Mouse (Mus musculus) limb, embryonic 10.5 days (tissue): ENCODE results near the gene Dgcr6. TPM values are rescaled to one million over a fixed set of nuclear protein-coding genes. Genes with fewer than 3 reads are reported as not detected.

Experiments used
- DNase-seq: peaks from one replicate; pipeline ENCODE4 v3.0.0-alpha.2; 2017; ENCODE audit warnings: low spot score
- H3K27ac ChIP-seq: fragments of 300-500 bp; sonication (generic); 2 replicates; pipeline ENCODE4 v1.5.1; 2016; ENCODE audit warnings: mild to moderate bottlenecking
- H3K27me3 ChIP-seq: fragments of 300-500 bp; sonication (generic); 2 replicates; pipeline ENCODE4 v1.6.1; 2016; ENCODE audit warnings: low read depth, mild to moderate bottlenecking; ENCODE audit not compliant: poor library complexity, severe bottlenecking
- H3K36me3 ChIP-seq: fragments of 300-500 bp; sonication (generic); 2 replicates; pipeline ENCODE4 v1.6.1; 2016; ENCODE audit warnings: mild to moderate bottlenecking, moderate library complexity
- H3K4me1 ChIP-seq: fragments of 300-500 bp; sonication (generic); 2 replicates; pipeline ENCODE4 v1.6.1; 2016
- H3K4me3 ChIP-seq: fragments of 300-500 bp; sonication (generic); 2 replicates; pipeline ENCODE4 v1.5.1; 2016; ENCODE audit warnings: mild to moderate bottlenecking, moderate library complexity
- H3K9me3 ChIP-seq: fragments of 300-500 bp; sonication (generic); replicated peaks from 2 replicates; pipeline ENCODE4 v1.6.1; 2016; ENCODE audit warnings: mild to moderate bottlenecking
- WGBS: fragments of 180-500 bp; shearing (Covaris S2); methylation state at CpG from one replicate; pipeline ENCODE4 v1.1.7; 2016; 5-methylcytosine and 5-hydroxymethylcytosine counted together
- polyA plus RNA-seq: library from polyadenylated mRNA; unstranded; fragments of >200 nt; fragmentation: Nextera tagmentation; extraction: Ambion mirVana; gene quantifications from 2 replicates; pipeline ENCODE4 v1.2.1, GENCODE M21; 2016

The Dgcr6 gene
- polyA plus RNA-seq, 1 experiment from 2014 or later = 160 TPM

DNA sequence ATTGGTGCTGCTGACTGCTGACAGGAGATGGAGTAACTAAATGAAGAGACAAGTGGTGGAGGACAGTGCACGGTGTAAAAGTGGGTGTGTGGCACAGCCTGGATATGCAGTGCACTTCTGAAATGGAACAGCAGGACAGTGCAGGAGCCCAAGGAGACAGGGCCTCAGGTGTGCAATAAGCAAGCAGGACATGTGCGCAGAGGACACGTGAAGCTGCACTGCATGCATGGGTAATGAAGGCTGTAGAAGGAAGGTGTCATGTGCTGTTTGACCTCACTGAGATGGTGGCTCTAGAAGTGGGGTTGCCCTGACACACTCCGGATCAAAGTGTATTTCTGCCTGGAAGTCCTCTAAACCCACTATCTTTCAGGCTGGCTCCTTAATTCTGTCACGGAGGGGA lies 22.0 kb downstream of the Dgcr6 start:
- H3K9me3 ChIP-seq = no peaks in the 10 kb centered on the region
- H3K27ac ChIP-seq = no peak overlapping the region
- H3K4me1 ChIP-seq = no peaks in the 10 kb centered on the region
- 90% methylated on average over 5 of the region's 5 CpGs for WGBS
- no peaks in the 10 kb centered on the region for H3K27me3 ChIP-seq
- H3K36me3 ChIP-seq = peaks cover 56% of the 10 kb centered on the region
- H3K4me3 ChIP-seq = no peak overlapping the region
- DNase-seq = no peak

DNA sequence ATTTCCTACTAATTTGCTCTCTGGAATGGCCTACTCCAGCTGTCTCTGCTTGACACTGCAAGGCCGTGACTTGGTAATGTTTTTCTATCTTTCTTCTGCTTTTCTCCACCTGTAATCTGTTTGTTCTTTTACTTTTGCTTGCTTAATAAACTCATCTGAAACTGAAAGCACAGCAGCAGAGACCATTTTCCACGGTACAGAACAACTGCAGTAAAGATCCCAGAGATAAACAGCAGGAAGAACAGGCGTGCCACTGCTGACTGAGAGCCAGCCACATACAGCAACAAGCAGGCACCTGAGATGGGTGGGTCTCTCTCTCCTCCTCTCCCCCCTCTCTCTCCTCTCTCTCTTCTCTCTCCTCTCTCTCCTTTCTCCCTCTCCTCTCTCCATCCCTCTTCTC lies 22.5 kb downstream of the Dgcr6 start:
- no peak overlapping the region for H3K27ac ChIP-seq
- DNase-seq = no peak
- H3K4me1 ChIP-seq = no peaks in the 10 kb centered on the region

DNA sequence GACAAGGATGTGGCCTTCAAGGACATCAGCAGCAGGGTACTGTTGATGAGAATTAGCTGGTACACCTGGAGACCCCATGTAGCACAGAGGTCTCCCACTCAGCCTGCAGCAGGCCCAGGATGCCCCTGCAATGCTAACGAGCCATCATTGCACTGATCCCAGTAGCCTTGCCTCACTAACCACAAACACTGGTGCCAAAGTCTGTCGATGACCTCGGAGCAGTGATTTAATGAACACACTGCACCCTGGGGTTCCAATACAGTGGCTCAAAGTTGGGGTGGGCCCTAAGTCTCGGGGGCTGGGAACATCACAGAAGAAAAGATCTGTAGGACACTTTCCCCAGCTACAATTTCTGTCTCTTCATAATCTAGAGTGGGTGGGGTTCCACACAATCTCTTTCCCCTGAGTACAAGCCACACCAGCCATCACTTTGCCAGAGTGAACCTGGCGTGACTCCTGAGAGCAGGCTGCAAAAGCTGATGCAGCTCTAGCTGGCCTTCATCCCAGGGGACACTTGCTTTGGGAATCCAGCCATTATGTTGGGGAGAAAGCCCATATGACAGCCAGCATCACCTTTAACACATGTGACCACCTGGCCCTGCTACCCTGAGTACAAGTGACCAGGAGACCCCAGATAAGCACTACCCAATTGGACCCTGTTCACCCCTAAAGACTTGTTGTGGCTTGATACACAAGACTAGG lies 25.8 kb downstream of the Dgcr6 start:
- Histone ChIP-seq H3K4me3 (no peak overlapping the region), H3K9me3 (no peaks in the 10 kb centered on the region), H3K4me1 (no peaks in the 10 kb centered on the region), H3K36me3 (peaks cover 18% of the 10 kb centered on the region), H3K27me3 (no peaks in the 10 kb centered on the region), H3K27ac (no peak overlapping the region)
- WGBS = 92% methylated on average over 5 of the region's 5 CpGs
- no peak for DNase-seq

More for the DNA sequence above, 22.5 kb downstream of the Dgcr6 start:
- H3K9me3 ChIP-seq = no peaks in the 10 kb centered on the region
- 64% methylated on average over 3 of the region's 3 CpGs for whole genome bisulfite sequencing
- peaks cover 51% of the 10 kb centered on the region for H3K36me3 ChIP-seq
- no peak overlapping the region for H3K4me3 ChIP-seq
- no peaks in the 10 kb centered on the region for H3K27me3 ChIP-seq

DNA sequence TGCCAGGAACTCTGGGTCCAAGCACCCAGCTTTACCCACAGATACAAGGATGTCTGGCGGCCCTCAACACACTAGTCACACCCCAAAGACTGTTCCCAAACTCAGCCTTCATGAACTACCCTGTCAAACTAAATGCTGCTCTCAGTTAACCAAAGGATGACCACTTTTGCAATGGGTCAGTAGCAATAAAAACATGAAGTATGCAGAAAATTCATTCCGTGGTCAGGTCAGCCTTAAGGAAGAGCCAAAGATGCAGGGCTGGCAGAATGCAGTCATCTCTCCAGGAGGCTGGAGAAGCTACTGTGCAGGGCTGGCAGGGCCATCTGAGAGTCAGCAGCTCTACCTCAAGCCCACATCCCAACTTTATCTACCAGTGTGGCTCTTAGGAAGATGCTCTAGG lies 26.6 kb downstream of the Dgcr6 start:
- Histone ChIP-seq H3K27ac (no peak overlapping the region), H3K4me3 (no peak overlapping the region), H3K27me3 (no peaks in the 10 kb centered on the region), H3K9me3 (no peaks in the 10 kb centered on the region), H3K4me1 (0 out of 2 replicates have a peak, but pooled peaks cover 1% of the 10 kb centered on the region), H3K36me3 (peaks cover 16% of the 10 kb centered on the region)
- WGBS = 92% methylated on average over 2 of the region's 2 CpGs
- DNase-seq = no peak

DNA sequence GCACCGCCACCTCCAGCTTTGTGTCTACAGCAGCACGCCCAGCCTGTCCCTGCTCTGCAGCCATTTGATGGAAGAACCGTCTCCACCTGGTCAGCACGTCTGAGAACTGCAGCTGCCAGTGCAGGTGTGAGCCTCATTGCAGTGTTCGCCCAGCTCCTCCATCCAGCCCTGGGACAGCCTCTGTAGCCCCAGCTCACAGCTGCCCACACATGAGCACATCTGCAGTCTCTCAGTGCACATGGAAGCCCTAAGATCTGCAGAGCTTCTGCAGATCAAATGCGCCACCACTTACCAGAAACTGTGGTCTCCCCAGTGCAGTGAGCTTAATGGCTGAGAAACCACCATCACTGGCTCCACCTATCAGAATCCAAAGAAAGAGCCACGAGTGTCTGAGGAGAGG lies 27.5 kb downstream of the Dgcr6 start:
- Histone ChIP-seq H3K4me1 (peaks cover 10% of the 10 kb centered on the region), H3K27me3 (no peaks in the 10 kb centered on the region), H3K27ac (no peak overlapping the region), H3K9me3 (no peaks in the 10 kb centered on the region), H3K4me3 (no peak overlapping the region), H3K36me3 (peaks cover 16% of the 10 kb centered on the region)
- 84% methylated on average over 7 of the region's 7 CpGs for WGBS
- DNase-seq = no peak

DNA sequence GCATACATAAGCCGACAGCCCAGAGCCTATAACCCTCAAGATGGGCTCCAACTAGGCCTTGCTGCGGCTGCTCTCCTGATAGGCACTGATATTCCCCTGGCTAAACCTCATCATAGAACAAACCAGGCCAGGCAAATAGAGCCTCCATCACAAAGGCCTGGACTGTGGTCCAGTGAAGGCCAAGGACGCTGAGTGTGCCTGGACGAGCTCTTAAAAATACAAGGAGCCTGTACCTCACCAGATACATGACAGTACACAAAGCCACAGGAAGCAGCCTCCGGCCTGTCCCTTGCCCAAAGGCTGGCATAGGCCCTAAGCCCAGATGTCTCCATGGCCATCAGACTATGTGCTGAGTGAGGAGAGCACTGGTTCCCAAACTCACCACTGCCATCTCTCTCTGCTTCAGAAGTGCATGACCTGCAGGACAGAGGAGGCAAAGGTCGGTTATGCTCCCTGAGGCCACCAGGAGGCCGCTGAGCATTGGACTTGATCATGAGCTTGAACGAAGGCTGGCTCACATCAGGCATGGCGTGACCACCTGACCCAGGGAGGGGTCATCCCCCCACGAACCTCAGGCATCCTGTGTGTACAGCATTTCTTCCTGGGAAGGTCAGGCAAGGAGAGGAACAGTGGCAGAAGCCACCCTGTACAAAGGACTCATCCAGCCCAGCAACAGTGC lies 28.6 kb downstream of the Dgcr6 start:
- H3K27me3 ChIP-seq = no peaks in the 10 kb centered on the region
- peaks cover 11% of the 10 kb centered on the region for H3K36me3 ChIP-seq
- peaks cover 13% of the 10 kb centered on the region for H3K4me1 ChIP-seq
- DNase-seq = no peak
- H3K9me3 ChIP-seq = no peaks in the 10 kb centered on the region
- WGBS = 76% methylated on average over 10 of the region's 10 CpGs
- no peak overlapping the region for H3K27ac ChIP-seq
- H3K4me3 ChIP-seq = no peak overlapping the region

DNA sequence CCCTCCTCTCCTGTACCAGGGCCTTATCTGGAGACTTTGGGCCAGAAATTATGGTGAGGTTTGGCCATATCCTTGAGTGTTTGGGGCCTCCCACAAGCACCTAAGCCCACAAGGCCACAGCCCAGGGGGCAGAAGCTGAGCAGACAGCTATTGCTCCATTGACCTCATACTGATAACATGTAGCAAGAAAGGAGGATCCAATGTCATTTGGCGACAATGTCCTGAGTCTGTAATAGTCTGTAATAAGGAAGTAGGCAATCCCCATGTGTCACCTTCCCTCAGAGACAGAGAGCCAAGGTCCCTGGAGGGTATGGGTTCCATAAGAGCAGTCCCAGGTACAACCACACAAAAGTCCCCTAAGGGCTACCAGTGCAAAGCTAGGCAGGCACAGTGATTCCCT lies 29.6 kb downstream of the Dgcr6 start:
- H3K27me3 ChIP-seq = peaks cover 3% of the 10 kb centered on the region
- no peaks in the 10 kb centered on the region for H3K9me3 ChIP-seq
- peaks cover 2% of the 10 kb centered on the region; the same call in 1 of the 2 replicates for H3K36me3 ChIP-seq
- H3K27ac ChIP-seq = no peak overlapping the region
- WGBS = 88% methylated on average over 1 of the region's 1 CpGs
- no peak overlapping the region for H3K4me3 ChIP-seq
- no peak for DNase-seq
- H3K4me1 ChIP-seq = peaks cover 17% of the 10 kb centered on the region

DNA sequence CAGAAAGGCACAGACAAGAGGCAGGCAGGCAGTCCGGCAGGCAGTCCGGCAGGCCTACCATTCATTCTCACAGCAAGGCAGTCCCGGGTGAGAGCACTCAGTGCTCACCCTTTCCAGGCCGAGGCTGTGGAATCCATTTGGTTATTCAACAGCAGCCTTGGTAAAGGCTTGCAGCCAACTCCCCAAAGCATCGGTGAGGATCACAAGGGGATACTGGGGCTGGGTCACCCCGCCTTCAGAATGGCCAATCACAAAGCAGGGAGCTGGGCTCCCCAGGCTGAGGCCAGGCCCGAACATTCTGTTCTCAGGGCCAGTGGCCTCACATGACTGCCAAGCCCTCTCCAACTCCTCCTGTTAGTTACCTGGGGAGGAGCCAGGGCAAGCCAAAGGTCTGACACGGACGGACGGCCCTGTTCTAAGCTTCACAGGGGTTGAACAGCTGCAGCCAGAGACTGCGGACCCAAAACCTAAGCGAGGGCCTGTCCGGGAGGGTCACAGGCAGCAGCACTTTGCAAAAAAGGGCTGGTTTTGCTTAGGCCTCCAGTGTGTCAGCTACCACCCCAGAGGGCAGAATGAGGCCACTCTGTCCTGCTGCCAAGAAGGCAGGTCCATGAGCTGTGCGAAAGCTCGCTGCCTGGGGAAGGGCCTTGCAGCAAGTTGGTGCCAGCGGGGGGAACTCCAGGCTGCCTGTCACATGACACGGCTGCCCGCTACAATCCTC lies 30.7 kb downstream of the Dgcr6 start:
- peaks cover 14% of the 10 kb centered on the region for H3K27me3 ChIP-seq
- DNase-seq = no peak
- H3K36me3 ChIP-seq = no peaks in the 10 kb centered on the region; the same call in 1 of the 2 replicates
- H3K27ac ChIP-seq = no peak overlapping the region
- H3K4me3 ChIP-seq = no peak overlapping the region
- no peaks in the 10 kb centered on the region for H3K9me3 ChIP-seq
- WGBS = 89% methylated on average over 18 of the region's 18 CpGs
- H3K4me1 ChIP-seq = peaks cover 28% of the 10 kb centered on the region

DNA sequence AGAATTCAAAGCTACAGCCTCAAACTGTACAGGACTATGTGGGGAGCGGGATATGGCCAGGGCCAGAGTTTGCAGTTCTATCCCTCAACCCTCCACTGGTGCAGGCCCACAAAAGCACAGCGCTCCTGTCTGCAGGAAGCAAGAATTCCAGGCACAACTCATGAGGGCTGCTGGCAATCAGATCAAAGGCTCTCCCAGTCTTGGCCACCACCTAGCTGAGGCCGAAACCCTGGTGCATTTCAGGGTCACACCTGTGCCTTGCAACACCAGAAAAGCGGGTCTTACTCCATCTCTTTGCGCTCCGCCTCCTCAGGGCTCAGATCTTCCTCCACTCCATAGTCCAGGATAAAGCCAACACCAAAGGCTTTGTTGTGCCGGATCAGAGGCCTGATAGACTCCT lies 31.6 kb downstream of the Dgcr6 start:
- Histone ChIP-seq H3K4me3 (no peak overlapping the region), H3K27me3 (peaks cover 15% of the 10 kb centered on the region), H3K4me1 (peaks cover 36% of the 10 kb centered on the region), H3K9me3 (no peaks in the 10 kb centered on the region), H3K36me3 (no peaks in the 10 kb centered on the region; the same call in 1 of the 2 replicates), H3K27ac (no peak overlapping the region)
- DNase-seq = no peak
- WGBS = 87% methylated on average over 7 of the region's 7 CpGs

DNA sequence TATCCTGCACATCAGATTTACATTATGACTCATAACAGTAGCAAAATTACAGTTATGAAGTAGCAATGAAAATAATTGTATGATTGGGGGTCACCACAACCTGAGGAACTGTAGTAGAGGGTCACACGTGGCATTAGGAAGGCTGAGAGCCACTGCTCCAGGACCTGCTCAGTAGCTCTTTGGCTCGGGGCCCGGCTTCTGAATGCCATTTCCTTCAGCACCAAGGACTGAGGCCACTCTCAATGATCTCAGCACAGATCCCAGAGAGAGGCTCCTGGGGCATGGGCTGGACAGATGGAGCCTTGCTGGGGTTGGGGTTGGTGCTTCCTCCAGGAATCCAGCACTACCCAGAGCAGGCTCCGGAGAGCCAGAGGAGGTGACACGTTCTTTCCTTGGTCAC lies 34.4 kb downstream of the Dgcr6 start:
- H3K9me3 ChIP-seq = no peaks in the 10 kb centered on the region
- 85% methylated on average over 5 of the region's 5 CpGs for WGBS
- no peaks in the 10 kb centered on the region; the same call in 1 of the 2 replicates for H3K36me3 ChIP-seq
- no peak for DNase-seq
- no peak overlapping the region for H3K27ac ChIP-seq
- no peak overlapping the region for H3K4me3 ChIP-seq
- peaks cover 18% of the 10 kb centered on the region for H3K27me3 ChIP-seq
- H3K4me1 ChIP-seq = peaks cover 50% of the 10 kb centered on the region

DNA sequence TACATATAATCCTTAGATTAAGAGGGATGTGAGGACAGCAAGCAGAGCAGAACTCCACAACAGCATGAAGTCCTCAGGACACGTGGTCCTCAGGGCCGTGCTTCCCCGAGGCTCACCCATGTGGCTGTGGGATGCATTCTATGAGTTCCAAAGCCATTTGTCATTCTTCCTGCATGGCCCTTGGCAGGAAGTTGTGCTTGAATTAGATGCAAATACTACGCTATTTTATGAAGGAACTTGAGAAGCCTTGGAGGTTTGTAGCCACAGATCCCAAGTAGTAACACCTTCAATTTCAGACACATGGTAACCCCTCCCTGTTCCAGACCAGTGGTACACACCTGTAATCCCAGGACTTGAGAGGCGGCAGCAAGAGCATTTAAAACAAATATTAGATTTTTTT lies 43.7 kb downstream of the Dgcr6 start:
- WGBS = 68% methylated on average over 5 of the region's 5 CpGs
- Histone ChIP-seq H3K4me3 (no peak overlapping the region), H3K27me3 (no peaks in the 10 kb centered on the region), H3K36me3 (no peaks in the 10 kb centered on the region), H3K4me1 (no peaks in the 10 kb centered on the region), H3K27ac (no peak overlapping the region), H3K9me3 (no peaks in the 10 kb centered on the region)
- no peak for DNase-seq

DNA sequence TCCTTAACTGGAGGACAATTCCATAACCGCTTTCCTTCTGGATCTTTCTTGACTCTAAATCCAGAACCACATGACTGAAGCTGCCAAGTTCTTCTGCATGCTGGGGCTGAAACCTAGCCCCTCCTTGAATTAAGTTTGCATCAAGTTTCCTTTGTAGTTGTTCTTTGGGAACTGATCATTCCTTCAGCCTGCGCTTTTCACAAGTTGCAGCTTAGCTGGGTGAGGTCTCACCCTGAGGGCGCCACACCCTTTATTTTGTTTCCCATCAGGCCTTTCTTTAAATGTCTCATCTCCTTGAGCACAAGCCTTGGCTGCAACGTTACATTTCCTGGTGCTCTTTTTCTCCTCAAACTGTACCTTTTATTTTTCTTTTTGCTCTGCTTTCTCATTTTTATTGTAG lies 50.2 kb downstream of the Dgcr6 start:
- no peak for DNase-seq
- Histone ChIP-seq H3K36me3 (no peaks in the 10 kb centered on the region), H3K27ac (no peak overlapping the region), H3K4me3 (no peak overlapping the region), H3K4me1 (peaks cover 8% of the 10 kb centered on the region), H3K9me3 (no peaks in the 10 kb centered on the region), H3K27me3 (no peaks in the 10 kb centered on the region)
- WGBS = 80% methylated on average over 4 of the region's 4 CpGs

DNA sequence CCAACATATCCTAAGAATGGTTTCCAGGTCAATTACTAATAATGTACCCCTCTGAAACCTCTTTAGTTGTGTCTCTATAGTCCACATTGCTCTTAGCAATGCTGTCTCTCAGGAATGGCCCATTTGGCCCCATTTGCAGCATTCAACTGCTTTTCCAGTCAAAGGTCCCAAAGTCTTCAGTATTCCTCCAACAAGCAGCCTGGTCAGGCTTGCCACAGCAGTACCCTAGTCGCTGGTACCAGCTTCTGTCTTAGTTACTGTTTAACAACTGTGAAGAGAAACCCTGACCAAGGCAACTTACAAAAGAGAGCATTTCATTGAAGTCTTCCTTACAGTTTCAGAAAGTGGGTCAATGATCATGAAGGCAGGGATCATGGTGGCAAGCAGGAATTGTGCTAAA lies 50.7 kb downstream of the Dgcr6 start:
- Histone ChIP-seq H3K36me3 (no peaks in the 10 kb centered on the region), H3K4me1 (peaks cover 8% of the 10 kb centered on the region), H3K27me3 (no peaks in the 10 kb centered on the region), H3K4me3 (no peak overlapping the region), H3K9me3 (no peaks in the 10 kb centered on the region), H3K27ac (no peak overlapping the region)
- no peak for DNase-seq
- 94% methylated on average over 1 of the region's 1 CpGs for WGBS
